ENCODE assay signal across 15 mouse cellular contexts in the genomic region with DNA sequence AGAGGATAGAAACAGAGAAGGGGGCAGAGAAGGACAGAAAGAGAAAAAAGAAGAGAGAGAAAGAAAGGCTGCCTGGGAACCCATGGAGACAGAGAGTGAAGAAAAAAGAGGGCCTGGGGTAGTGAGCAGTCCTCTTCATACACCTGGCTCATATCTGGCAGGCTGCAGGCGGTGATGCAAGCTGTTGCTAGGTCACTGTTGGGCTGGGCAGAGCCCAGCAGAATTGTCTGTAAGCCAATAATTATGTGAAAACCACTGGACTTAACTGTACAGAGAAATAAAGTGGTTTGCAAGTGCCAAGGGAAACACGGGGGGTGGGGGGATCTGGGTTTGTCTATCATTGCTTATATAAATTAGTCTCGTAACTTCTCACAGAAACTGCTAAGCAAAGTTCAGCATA.
"Had no signal": no experiment of that assay in that cellular context is flagged by ENCODE, and none has a peak within 500 bp of the region (broad histone marks: within the 10 kb centered on the region; RNA-seq: fewer than 3 reads in every experiment).

No protein-coding gene starts in this region.

- H3K9ac ChIP-seq: limb, embryonic 12.5 days; liver, embryonic 13.5 days; liver, postnatal 0 days; midbrain, embryonic 13.5 days; neural tube, embryonic 12.5 days; stomach, embryonic 15.5 days had no signal

- DNase-seq: kidney, adult 9 months; kidney, postnatal 36 days; layer of hippocampus, adult 9-11 months; layer of hippocampus, postnatal 36 days; liver, embryonic 13.5 days; liver, postnatal 0 days; lung, postnatal 36 days; thymus, adult 2 months; thymus, postnatal 25 days had no signal

- H3K4me1 ChIP-seq: liver, embryonic 13.5 days; midbrain, embryonic 13.5 days; neural tube, embryonic 12.5 days; stomach, embryonic 15.5 days had no signal

- ATAC-seq: intestine, postnatal 0 days; liver, postnatal 0 days; midbrain, embryonic 13.5 days had no signal

- H3K4me2 ChIP-seq: limb, embryonic 12.5 days; liver, embryonic 13.5 days; midbrain, embryonic 13.5 days; neural tube, embryonic 12.5 days; stomach, embryonic 15.5 days had no signal

- H3K27me3 ChIP-seq: limb, embryonic 12.5 days; liver, embryonic 13.5 days; midbrain, embryonic 13.5 days; neural tube, embryonic 12.5 days; stomach, embryonic 15.5 days had no signal

- H3K9me3 ChIP-seq: limb, embryonic 12.5 days; liver, embryonic 13.5 days; midbrain, embryonic 13.5 days; neural tube, embryonic 12.5 days; stomach, embryonic 15.5 days had no signal

- H3K4me3 ChIP-seq: limb, embryonic 12.5 days; liver, embryonic 13.5 days; midbrain, embryonic 13.5 days; neural tube, embryonic 12.5 days; stomach, embryonic 15.5 days had no signal

- H3K36me3 ChIP-seq: limb, embryonic 12.5 days; liver, embryonic 13.5 days; midbrain, embryonic 13.5 days; neural tube, embryonic 12.5 days; stomach, embryonic 15.5 days had no signal

- H3K27ac ChIP-seq: kidney, postnatal 0 days; limb, embryonic 12.5 days; liver, embryonic 13.5 days; midbrain, embryonic 13.5 days; neural tube, embryonic 12.5 days; stomach, embryonic 15.5 days had no signal
